Mouse (Mus musculus) gastrocnemius, adult 8-10 months (tissue): Measurements from ENCODE around the gene Tgif2. TPM values are rescaled to one million over a fixed set of nuclear protein-coding genes. Genes with fewer than 3 reads are reported as not detected.
"Not testable (repeated sequence)": the region's sequence is repeated elsewhere in the genome, so short reads cannot be mapped to it uniquely, and the experiment has no call there.

ENCODE experiments used
- DNase-seq, 2 experiments: peaks; one replicate each; pipeline ENCODE4 v3.0.0; 2022; ENCODE audit warnings: low spot score in 2 of 2
- total RNA-seq, 4 experiments: library from RNA; stranded (reverse); gene quantifications; 2 replicates each; pipeline ENCODE4 v1.2.4; 2022

The Tgif2 gene
- total RNA-seq, result under 1 TPM in 3 of 4 experiments, not detected in 1; 0.16 to 0.38 (median 0.17) TPM

DNA sequence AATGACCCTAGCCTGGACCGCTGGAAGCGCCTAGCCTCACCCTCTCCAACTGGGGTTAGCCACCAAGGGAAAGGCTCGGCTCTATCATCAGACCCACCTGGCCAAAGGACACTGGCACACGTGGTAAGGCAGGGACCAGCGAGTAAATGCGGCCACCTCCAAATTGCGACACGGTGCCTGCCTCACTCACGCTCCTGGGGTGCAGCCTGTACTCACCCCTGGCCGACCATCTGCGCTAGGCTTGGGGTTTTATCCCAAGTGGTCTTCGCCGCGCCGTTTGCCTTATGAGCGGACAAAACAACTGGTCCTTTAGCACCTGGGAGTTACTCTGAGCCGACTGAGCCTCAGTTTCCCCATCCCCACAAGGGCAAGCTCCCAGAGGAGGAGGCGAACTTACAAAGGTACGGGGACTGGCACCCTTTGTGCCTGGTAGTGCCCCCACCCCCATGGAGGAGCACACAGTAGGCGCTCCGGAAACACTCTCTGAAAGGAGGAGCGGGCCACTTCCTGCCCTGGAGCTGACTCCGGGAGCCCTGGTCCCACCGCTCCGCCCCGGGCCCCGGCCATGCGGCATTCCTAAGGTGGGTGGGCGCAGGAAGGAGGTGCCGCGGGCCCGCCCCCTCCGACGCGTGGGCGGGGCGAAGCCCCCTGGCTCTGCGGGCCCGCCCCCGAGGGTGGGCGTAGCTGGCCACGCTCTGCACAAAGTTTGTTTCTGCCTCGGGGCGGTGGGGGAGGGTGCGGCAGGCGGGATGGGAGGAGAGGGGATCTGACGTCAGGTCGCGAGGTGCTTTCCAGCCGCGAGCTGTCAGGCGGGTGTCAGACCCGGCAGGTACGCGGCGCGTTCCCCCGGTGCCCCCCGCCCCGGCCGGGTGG lies at the start of gene Tgif2:
Gene Tgif2, plus strand, starts transcription at position 689 of the 873 bp plus-strand sequence.
- peak in 1 of 2 experiments; percentile 20 for DNase-seq

DNA sequence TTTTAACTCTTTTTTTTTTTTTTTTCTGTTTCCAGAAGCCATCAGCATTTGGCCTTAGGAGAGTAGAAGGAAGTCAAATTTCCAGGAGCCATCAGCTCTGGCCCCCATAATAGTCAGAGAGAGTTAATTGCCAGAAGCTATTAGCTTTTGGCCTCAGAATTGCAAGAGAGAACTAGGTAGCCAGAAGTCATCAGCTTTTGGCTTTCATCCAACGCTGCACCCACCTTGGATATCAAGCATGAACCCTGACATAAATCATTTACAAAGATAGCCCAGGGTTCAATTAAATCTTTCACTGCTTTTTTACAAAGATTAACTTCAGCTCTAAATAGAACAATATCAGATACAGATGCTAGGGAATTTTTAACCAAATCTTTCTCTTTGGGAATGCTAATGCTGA lies 41.3 kb upstream of the Tgif2 start:
- no peak for DNase-seq

DNA sequence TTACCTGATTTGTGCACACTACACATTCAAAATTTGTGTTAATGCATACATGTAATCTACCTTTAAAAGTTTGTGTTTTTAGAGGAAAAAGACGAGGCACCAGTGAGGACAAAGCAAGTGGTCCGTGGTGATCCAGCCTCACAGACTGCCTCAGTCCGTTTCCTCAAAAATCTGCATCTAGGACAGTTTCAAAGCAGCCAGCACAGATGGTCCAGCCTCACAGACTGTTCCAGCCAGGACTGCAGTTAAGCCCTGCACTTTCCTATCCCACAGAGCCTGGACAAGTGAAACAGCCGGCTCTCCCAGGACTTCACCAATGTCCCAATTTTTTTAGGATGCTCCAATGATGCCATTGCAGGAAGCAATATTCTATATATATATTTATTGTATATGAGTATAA lies 38.8 kb upstream of the Tgif2 start:
- no peak for DNase-seq

DNA sequence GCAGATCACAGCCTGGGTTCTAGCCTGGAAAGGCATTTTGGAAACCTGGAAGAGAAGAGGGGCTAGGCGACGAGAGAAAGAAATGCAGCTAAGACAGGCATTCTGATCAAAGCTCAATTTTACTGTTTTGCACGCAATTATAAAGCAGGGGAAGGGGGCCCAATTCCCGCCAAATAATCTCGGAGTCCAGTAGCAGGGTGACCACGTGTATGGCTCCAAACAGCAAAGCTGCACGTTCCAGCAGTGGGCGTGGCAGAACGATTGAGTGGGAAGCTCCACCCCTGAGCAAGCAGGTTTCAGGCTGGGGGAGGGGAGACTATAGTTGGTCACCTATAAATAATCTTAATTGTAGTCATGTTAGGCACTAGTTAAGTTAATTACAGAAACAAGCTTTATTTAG lies 37.7 kb upstream of the Tgif2 start:
- DNase-seq, result not testable (repeated sequence)

DNA sequence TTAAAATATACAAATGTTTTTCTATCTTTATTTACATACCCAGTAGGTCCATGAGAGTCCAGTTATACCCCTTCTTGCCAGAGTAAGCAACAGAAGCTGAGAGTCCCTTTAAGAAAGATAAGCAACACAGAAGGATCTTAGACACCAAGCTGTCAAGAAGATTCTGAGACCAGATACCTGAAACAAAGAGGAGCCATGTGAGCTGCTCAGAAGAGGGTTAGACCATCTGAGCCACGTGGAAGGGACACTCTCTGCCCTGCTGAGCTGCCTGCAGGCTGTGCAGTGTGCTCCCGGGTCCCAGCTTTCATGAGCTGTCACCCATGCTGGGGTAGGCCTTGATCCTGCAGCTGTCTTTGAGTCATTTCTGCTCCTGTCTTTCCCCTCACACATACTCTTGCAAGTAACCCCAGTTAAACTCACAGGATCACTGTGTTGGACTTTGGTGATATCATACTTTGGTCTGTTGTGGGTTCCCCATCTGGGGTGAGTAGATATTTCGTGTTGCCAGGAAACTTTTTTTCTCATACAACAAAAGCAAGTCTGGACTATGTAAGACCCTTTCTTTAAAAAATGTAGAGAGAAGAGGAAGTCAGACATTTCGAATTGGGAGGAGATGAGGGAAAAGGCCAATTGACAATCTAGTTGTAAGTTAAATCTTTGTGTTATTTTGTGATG lies 36.0 kb upstream of the Tgif2 start:
- no peak for DNase-seq

DNA sequence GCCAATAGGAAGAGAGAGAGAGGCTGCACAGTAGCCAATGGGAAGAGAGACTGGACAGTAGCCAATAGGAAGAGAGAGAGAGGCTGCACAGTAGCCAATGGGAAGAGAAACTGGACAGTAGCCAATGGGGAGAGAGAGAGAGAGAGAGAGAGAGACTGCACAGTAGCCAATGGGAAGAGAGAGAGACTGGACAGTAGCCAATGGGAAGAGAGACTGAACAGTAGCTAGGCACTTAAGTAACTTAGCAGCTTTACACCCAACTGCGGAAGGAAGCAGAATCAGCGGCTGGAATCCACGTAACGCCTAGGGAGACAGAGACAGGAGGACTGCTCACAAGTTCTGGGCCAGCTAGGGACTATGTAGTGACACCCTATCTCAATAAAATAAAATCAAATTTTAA lies 35.2 kb upstream of the Tgif2 start:
- DNase-seq, result no peak

DNA sequence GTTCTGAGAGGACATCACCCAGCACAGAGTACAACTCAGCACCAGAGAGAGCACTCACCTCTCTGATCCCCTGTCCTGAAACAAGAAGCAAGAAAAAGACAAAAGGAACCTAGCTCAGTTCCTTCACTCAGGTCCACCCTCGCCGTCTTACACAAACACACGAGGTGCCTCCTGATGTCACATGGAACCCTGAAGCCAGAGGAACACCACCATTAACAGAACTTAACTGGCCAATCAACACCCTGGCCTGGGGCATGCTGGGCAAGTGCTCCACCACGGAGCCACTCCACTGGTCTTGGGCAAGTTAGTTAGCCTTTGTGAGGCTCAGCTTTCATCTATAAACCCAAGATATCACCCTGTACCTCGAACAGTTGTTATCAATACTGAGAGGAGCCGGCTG lies 32.9 kb upstream of the Tgif2 start:
- no peak for DNase-seq

DNA sequence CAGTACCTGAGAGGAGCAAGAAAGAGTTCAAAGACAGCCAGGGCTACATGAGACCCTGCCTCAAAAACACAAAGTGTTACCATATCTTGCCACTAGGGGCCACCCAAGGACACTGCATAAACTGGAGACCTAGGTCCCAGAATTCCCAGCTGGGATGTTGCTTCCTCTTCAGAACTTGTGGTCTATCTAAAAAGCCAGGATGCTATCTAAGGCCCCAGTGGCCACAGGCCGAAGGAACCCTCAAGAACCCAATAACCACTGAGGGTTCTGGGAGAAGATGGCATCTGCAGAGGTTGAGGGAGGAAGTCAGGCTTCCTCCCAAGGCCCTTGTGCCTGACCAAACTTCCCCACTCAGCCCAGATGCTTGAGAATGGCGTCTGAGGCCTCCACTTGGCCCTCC lies 30.2 kb upstream of the Tgif2 start:
- DNase-seq, result peak; percentile 27 to 34

DNA sequence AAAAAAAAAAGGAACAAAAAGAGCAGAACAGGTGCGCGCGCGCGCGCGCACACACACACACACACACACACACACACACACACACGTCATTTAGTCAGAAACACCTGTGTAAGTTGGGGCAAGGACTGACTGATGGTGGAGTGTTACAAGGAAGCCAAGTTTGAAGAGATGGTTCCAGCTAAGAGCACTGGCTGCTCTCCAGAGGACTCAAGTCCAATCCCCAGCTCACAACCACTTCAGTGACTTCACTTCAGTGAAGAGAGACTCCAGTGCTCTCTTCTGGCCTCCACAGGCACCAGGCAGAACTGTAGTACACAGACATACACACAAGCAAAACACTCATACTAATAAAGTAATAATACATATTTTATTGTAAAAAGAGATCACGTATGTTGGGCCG lies 29.1 kb upstream of the Tgif2 start:
- no peak for DNase-seq

DNA sequence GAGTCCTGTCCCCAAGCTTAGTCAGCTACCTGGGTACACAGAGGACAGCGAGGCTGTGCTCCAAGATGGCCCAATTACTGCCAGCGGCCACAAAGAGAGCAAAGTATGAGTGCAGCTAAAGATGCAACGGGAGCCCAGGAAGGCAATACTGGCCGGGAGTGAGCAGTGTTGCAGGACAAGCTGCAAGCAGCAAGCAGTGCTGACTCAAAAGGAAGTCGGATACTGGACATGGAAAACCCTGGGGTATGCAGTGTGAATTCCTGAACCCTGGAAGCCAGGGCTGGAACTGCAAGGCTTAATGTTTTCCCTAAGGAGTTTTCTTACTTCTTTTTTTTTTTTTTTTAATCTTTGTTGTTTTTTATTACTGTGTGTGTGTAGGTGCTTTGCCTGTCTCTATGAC lies 28.3 kb upstream of the Tgif2 start:
- no peak for DNase-seq

DNA sequence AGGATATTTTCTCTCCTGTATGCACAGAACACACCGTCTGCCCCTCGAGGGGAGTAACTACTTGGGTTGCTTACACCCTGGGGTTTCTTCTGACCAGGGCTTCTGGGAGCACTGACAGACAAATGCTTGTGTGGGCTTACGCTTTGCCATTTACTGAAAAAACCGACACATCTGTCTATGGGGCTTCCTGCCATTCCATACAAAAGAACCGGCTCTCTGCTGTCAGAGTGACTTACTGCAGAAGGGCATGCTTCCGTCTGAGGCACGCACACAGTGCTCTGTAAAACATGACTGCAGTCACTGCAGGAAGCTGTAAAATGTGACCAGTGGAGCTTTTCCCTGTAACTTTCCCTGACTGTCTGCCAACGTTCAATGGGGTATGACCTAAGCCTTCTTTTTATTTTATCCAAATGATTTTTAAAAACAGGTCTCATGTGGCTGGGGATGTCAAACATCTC lies 25.4 kb upstream of the Tgif2 start:
- no peak for DNase-seq

DNA sequence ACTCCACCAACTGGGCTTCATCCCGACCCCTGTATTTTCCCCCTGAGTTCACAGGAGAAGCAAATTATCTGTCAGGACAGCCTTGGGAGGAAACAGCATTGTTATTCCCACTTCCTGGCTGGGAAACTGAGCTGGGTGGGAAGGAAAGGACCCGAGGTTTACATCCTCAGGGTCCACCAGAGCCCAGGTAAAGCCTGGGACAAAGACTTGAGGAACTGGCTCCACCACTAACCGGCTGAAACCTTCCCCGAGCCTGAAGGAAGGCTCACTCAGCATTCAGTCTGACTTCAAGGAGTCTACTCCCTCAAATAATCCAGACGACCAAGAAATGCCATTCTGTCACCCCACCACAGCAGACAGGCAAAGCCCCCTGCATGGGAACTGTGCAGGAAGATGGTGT lies 24.9 kb upstream of the Tgif2 start:
- DNase-seq, result no peak

DNA sequence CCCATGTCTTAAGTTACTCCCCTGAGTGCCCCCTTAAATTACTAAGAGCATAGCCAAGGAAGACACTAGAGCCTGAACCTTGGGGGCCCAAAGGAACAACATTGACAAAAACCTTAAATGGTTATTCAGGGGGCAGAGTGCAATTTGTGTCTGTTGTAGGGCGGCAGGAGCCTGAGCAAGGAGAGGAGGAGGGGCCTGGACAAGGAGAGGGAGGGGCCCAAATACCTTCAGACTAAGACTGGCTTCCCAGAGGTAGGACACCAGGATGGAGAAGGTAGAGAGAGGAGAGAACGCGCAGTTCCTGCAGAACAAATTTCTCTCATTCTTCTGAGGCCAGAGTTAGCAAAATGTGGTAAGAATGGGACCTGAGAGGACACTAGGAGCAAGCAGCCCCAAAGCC lies 24.4 kb upstream of the Tgif2 start:
- DNase-seq, result no peak

DNA sequence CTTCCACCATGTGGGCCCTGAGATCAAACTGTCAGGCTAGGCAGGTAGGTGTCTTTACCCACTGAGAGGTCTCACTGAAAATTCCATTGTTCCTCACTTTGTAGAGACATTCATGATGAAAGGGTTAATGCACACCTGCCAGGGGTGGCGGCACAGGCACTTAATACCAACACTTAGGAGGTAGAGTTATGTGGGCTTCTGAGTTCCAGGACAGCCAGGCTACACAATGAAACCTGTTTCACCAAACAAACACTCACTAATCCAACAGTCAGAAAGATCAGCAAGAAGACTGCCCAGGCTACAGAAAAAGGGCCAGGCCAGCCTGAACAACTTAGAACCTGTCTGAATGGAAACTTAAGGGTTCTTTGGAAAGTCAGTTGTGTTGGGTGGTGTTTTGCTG lies 23.7 kb upstream of the Tgif2 start:
- DNase-seq, result no peak

DNA sequence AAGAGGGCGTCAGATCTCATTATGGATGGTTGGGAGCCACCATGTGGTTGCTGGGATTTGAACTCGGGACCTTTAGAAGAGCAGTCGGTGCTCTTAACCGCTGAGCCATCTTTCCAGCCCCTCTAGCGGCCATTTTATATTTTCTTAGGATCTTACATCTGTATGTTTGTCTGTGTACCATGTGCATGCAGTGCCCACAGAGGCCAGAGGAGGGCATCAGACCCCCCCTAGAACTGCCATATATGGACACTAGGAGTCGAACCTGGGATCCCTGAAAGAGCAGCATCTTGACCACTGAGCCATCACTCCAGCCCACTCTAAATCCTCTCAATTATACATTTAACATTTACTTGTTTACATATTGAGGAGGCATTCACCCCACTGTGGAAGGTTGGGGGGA lies 14.7 kb upstream of the Tgif2 start:
- DNase-seq, result not testable (repeated sequence)

DNA sequence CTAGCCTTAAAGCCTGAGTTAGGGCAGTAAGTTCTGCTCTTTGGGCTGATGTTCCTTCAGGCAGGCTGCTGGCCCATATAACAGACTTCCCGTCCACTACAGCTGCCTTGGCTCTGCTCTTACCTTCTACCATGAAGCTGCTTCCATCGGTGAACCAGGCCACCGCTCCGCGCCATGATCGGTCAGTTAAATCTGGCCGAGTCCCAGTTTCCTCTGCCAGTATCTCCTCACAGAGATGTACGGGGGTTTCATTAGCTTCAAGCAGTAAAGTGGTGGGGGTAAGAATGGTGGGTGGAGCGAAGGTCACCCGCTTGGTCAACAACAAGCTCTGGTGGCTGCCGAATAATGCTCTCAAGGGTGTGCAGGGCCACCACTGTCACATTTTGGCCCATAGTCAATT lies 5.5 kb upstream of the Tgif2 start:
- DNase-seq, result no peak

DNA sequence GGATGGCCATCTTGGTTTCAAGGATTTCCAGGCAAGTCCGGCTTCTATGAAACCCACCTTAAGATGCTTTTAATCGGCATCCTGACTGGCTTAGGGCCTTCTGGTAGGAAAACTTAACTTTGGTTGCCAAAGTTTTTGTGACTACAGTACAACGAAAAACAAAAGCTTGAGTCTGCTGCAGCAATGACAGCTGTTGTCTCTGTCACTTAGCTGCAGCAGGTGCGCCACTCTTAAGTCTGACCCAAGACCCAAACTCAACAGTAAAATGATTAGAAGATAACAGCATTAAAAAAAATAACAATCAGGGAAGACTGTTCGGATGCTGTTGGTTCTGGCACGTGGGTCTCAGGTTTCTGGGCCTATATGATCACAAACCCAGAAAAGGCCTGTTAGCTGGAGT lies 968 bp upstream of the Tgif2 start:
- DNase-seq, result no peak

DNA sequence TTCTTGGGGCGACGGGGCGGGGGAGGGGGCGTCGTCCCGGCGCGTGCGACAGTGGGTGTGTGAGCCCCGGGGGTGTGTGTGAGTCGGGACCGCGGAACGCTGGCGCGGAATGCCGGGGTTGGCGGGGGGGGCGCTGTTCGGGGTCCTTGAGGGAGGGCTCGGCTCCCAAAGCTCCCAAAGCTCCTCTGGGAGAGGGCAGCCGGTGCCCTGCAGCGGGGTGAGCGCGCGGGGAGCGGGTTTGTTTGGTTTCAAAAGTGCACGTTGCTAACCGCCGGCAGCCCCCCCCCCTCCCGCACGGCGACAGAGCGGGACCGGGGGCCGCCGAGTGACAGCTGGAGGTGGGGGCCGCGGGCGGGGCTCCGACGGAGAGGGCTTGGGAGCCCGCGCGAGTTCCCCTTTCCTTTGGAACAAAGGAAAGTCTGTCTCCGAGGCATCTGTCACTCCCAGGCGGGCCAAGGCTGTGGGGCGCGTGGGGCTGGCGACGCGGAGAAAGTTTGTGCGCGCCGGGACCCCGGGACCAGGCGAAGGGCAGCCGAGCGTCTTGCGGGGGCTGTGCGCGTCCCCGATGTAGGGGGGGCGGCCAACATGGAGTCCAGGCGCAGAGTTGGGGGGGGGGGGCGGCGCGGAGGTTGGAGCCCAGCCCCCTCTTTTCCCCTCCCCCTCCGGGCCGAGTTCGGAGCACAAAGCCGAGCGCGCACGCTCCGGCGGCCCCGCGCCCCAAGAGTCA lies 657 bp downstream of the Tgif2 start:
- no peak for DNase-seq

DNA sequence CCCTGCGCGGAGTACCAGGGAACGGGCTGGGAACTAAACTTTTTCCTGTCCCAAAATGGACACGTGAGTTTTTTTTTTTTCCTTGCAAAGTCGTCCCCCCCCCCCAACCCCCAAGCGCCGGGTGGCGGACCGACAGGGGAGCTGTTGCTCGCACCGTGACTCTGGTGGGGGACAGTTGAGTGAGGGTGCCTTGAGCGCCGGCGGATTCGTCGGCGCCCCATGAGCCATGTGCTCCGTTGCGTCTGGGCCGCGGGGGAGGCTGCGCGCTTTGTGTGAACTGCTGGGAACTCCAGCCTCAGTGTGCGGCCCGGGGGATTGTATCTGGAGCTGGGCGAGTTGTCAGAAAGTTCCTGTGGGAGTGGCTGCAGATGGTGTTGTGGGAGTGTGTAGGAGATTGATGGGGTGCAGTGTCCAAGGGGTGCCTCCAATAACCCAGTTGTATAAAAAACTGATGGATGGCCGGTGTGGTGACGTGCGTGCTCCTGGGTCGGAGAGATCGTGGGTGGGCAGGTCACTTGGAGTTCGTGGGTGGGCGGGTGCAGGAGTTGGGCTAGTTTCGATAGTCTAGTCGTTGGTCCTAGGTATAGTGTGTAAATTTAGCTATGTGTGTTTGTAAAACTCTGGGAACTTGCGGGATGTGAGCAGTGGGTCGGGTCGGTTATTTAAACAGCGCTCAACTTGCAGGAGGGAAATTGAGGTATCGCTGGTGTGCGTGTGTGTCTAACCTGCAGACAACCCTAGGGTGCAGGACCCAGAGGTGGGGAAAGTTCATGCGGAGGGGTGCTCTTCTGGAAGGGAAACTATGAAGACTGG lies 1.4 kb downstream of the Tgif2 start:
- no peak for DNase-seq

DNA sequence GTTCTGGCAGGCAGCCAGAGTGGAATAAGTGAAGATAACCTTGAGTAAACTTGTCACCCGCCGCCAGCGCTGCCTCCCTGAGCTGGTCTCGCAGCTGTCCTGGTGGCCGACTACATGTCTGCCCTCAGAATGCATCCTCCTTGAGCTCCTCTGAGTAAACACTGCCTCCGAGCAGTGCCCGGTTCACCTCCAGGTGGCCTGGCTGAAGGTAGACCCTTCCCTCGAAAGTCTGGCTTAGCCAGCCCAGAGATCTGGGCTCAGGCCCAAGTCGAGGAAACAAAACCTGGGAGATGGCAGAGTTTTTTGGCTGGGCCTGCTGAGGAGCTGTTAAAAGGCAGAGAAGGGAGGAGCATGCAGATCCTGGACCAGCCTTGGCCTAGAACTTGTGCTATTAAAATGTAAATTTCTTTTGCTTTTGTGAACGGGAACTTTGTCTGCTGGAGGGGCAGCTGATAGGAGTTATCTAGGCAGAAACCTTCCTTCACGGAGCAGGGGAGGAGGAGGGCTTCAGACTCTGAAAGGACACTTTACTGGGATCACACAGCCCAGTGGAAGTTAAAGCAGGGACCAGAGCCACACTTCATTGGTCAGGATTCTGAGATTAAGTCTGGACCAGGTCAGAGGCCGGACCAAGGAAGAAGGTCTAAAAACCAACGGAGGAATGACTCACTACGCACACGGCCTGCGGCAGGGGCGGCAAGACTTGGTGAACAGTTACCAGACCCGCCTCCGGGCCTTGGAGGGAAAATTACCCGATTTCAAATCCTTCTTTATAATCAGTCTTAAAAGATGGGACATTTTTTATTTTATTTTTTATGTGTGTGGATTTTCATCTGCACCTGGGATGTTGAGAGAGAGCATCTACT lies 2.3 kb downstream of the Tgif2 start:
- peak; percentile 25 to 62 for DNase-seq
